Mouse (Mus musculus) v-Abl transformed pro-B cells (cell line): Measurements from ENCODE around the gene Rnf223.
"Not testable (repeated sequence)": the region's sequence is repeated elsewhere in the genome, so short reads cannot be mapped to it uniquely, and the experiment has no call there.

Source experiments
- in situ Hi-C, 2 experiments: fragments of 400-800 bp; cut with MboI; formaldehyde crosslinking; loops; one replicate each; pipeline ENCODE4 v1.15.1; 2025; ENCODE audit not compliant: unreplicated experiment in 2 of 2

The Rnf223 gene

GRCm38 (mm10) chr4:156126841-156127240, 3.5 kb upstream of the Rnf223 start:
- in situ Hi-C loops: loop anchor here in 1 of 2 experiments (5.0 kb wide), 1 partner anchor 60 kb away; no protein-coding TSS in a partner anchor

DNA sequence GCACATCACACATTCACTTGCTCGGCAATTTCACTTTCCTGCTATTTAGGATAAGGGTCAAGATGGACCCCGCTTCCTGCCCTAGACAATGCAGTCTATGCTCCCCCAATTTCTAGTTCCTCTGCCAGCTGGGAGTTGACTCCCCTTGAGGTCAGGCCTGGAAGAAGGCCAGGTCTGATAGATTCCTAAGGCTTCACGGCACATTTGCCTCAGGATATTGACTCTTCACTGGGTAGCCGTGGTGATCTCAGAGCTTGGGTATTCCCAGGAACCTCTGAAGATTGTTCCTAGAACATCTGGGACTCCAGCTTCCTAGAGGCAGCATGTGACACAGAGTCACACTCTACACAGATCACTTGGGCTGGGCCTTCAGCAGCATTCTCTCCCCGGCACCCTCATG, 1.6 kb upstream of the Rnf223 start:
- in situ Hi-C loops: loop anchor here in 1 of 2 experiments (5.0 kb wide), 1 partner anchor 59 kb away; no protein-coding TSS in a partner anchor

GRCm38 (mm10) chr4:156130940-156131339, 627 bp downstream of the Rnf223 start:
- in situ Hi-C loops: no loop called here

DNA sequence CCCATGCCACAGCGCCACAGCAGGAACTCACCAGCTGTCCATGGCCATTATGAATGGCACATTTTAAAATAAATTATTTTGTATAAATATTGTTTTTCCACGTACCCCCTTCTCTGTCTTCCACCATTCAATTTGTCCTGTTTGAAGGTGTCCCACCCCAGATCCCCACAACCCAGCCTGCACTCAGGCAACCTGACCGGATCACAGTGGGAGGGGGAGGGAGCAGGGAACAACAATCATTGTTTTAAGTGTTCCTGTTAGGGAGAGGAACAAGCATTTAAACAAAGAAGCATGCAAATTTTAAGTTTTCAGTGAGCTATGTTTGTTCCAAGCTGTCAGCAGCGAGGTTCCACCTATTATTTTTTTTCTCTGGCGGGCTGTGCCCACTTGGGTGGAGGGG, 3.0 kb downstream of the Rnf223 start:
- in situ Hi-C loops: no loop called here

GRCm38 (mm10) chr4:156133943-156134605, 3.8 kb downstream of the Rnf223 start:
- in situ Hi-C loops: no loop called here

DNA sequence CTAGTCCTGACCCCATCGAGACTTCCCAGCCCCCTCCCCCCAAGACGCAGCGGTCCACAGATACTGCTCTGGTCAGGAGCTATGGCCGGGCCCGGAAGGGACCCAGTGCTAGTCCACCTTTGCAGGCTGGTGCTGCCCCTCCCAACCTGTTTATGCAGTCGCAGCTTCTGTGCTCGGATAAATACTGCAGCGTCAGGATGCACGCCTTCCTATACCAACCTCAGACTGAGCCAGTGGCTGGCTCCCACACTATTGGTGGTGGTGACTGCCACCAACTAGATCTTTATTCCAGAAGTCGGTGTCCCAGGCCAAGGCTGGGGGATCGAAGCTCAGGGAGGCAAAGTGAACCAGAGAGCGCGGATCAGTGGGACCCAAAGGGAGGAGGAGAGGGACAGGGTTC, 4.8 kb downstream of the Rnf223 start:
- in situ Hi-C loops: no loop called here

- in situ Hi-C loops: no loop called here
These were observed 5.5 kb downstream of the Rnf223 start for GRCm38 (mm10) chr4:156135801-156136200.

DNA sequence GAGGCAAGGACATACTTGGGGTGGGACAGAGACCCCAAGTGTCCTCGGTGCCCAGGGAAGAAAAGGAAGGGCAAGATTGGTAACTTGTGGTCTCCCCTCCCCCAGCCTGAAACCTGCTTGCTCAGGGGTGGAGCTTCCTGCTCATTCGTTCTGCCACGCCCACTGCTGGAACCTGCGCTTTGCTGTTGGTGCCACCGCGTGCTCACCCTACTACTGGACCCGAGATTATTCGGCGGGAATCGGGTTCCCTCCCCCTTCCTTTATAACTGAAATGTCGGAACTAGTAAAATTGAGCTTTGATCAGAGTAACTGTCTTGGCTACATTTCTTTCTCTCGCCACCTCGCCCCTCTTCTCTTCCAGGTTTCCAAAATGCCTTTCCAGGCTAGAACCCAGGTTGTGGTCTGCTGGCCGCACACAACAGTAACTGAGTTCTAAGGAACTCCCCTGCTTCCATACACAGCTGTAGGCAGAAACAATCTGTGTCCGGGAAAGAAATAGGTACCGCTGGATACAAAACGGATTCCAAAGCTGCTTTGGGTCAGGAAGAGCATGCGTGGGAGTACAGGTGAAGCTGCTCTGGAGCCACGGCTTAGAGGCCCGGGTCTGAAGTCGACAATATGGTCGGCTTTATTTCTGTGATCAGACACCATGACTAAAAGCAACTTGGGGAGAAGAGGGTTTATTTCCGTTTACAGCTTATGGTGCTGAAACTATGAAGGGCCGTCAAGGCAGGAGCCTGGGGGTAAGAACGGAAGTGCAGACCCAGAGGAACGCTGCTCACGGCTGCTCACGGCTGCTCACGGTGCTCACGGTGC, 6.2 kb downstream of the Rnf223 start:
- in situ Hi-C loops: no loop called here

DNA sequence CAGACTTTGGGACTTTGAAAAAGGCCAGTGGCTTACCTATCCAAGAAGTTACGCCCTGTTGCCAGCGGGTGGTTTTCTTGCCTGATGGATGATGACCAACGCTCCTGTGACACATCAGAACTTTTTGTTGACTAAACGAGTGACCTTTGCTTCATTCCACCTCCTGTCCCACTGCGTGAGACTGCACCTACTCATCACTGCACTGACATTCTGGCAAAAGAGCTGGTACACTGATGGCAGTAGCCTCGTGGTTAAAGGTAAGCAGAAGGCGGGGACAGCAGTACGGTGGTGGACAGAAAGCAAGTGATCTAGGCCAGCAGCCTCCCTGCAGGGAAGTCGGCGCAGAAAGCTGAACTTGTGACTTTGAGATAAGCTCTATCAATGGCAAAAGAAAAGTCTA, 20.6 kb downstream of the Rnf223 start:
- in situ Hi-C loops: not testable (repeated sequence)

- in situ Hi-C loops: no loop called here
These were observed 24.5 kb downstream of the Rnf223 start for GRCm38 (mm10) chr4:156154771-156155170.

DNA sequence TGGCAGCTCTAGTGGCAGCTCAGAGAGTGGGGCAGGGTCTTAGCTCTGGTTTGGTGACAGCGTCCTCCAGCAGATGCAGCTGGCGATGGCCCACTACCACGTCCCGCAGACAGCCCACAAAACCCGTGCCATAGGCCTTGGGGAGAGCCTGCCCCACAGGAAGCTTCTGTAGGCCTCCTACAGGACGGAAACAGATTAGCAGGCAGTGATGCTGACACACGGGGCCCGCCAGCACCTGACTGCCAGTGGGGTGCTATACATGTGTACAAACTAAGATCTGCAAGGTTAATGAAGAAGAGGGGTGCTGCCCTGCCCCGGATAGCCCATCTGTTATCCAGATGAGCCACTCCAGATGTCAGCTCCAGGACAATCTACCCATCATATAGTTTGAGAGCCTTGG, 36.2 kb downstream of the Rnf223 start:
- in situ Hi-C loops: no loop called here

DNA sequence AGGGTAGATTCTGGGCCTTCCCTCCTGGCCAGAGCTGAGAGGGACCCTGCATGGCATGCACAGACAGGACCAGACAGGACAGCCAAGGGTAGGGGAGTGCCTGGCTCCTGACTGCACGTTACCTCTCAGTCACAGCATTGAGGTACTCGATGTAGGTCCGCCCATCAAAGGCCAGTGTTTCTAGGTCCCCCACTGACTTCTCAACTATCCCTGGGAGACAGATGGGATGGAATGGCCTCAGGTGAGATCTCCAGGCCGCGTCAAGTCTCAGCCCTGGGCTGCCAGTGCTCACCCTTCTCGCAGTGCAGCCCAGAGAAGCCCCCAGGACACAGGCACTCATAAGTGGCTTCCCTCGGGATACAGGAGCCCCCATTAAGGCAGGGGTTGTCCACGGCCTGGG, 38.3 kb downstream of the Rnf223 start:
- in situ Hi-C loops: no loop called here

GRCm38 (mm10) chr4:156169129-156169528, 38.8 kb downstream of the Rnf223 start:
- in situ Hi-C loops: no loop called here

DNA sequence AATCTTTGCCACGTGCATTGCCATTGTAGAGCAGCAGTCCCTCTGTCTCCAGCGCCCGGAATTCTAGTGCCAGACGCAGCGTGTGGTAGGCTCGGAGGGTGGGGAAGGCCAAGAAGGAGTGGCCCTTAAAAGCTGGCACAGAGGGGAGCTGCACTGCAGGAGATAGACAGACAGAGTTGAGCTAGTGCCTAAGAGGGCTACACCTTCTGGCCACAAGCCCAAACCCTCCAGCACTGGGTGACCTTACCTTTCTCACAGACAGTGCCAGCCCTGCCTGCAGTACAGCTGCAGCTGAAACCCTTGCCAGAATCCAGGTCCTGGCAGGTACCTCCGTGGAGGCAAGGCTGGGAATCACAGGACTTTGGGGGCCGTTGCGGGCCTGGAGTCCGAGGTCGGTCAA, 41.5 kb downstream of the Rnf223 start:
- in situ Hi-C loops: no loop called here

- in situ Hi-C loops: no loop called here
These were observed 47.3 kb downstream of the Rnf223 start for GRCm38 (mm10) chr4:156177630-156178029.
